In genomic region chr10:96263544-96263943, GRCm38 (mm10) we compare ENCODE assay signal across 9 mouse cellular contexts.
DNase-seq lines count a peak whose midpoint lies in the region; ATAC-seq and TF ChIP-seq lines count a peak whose summit lies in the region.
"Had no signal": no experiment of that assay in that cellular context is flagged by ENCODE, and none has a peak within 500 bp of the region (broad histone marks: within the 10 kb centered on the region; RNA-seq: fewer than 3 reads in every experiment).

No protein-coding gene starts in this region.

- no peak for TF ChIP-seq CTCF in embryonic fibroblast, embryonic 13.5 days (IDR thresholded peaks at IDR 0.05; ENCODE audit: borderline replicate concordance, insufficient read depth, low read length)

- no peak overlapping the region for H3K27ac ChIP-seq in heart, embryonic 11.5 days (ENCODE audit: low read depth, low read length)
- H3K27ac ChIP-seq in embryonic fibroblast, embryonic 13.5 days (ENCODE audit: insufficient read depth, low read length), result peak overlapping the region; percentile 97
- peak overlapping the region; percentile 65 for H3K27ac ChIP-seq in stomach, embryonic 15.5 days
- H3K27ac ChIP-seq: neural tube, embryonic 12.5 days had no signal

- 26% methylated on average over 7 of the region's 7 CpGs for WGBS in heart, embryonic 11.5 days (ENCODE audit: insufficient replicate concordance)
- WGBS in stomach, embryonic 15.5 days, result 13% methylated on average over 7 of the region's 7 CpGs

- no peaks in the 10 kb centered on the region for H3K27me3 ChIP-seq in heart, embryonic 11.5 days (ENCODE audit: control insufficient read depth, insufficient read depth, low read length)
- no peaks in the 10 kb centered on the region for H3K27me3 ChIP-seq in stomach, embryonic 15.5 days (replicated peaks)
- H3K27me3 ChIP-seq: neural tube, embryonic 12.5 days had no signal

- H3K4me1 ChIP-seq in heart, embryonic 11.5 days (ENCODE audit: control insufficient read depth, insufficient read depth, low read length), result peaks cover 9% of the 10 kb centered on the region
- H3K4me1 ChIP-seq in embryonic fibroblast, embryonic 13.5 days (ENCODE audit: control insufficient read depth, insufficient read depth, low read length), result no peaks in the 10 kb centered on the region; the same call in 1 of the 2 replicates
- H3K4me1 ChIP-seq in stomach, embryonic 15.5 days, result peaks cover 19% of the 10 kb centered on the region

- ATAC-seq in heart, embryonic 11.5 days (replicated peaks; ENCODE audit: insufficient number of reproducible peaks, low FRiP score, low TSS enrichment), result no peak
- ATAC-seq in stomach, embryonic 15.5 days (ENCODE audit: insufficient read depth, low FRiP score, low read depth), result peak; percentile 35; the same call in 1 of the 2 replicates

- H3K9me3 ChIP-seq in heart, embryonic 11.5 days (replicated peaks; ENCODE audit: control insufficient read depth, low read length), result no peaks in the 10 kb centered on the region
- H3K9me3 ChIP-seq in stomach, embryonic 15.5 days, result no peaks in the 10 kb centered on the region
- H3K9me3 ChIP-seq: neural tube, embryonic 12.5 days had no signal

- H3K4me2 ChIP-seq in heart, embryonic 11.5 days, result no peak overlapping the region
- H3K4me2 ChIP-seq in stomach, embryonic 15.5 days, result peak overlapping the region; percentile 33; the same call in 1 of the 2 replicates
- H3K4me2 ChIP-seq: neural tube, embryonic 12.5 days had no signal

- DNase-seq in heart, adult 18-20 months, result peak; percentile 42 to 47
- DNase-seq in adipocyte (ENCODE audit: low spot score), result peak; percentile 7
- peak; percentile 55 for DNase-seq in kidney, postnatal 10 days
- no peak for DNase-seq in spleen, adult 18-20 months
- no peak for DNase-seq in cerebellum, adult 18-20 months

- no peak overlapping the region for H3K9ac ChIP-seq in heart, embryonic 11.5 days (ENCODE audit: low read depth, low read length)
- no peak overlapping the region for H3K9ac ChIP-seq in stomach, embryonic 15.5 days
- H3K9ac ChIP-seq: neural tube, embryonic 12.5 days had no signal

- H3K4me3 ChIP-seq in heart, embryonic 11.5 days (ENCODE audit: low read depth, low read length), result no peak overlapping the region
- no peak overlapping the region for H3K4me3 ChIP-seq in embryonic fibroblast, embryonic 13.5 days (ENCODE audit: insufficient read depth, low read length)
- no peak overlapping the region for H3K4me3 ChIP-seq in stomach, embryonic 15.5 days (replicated peaks)
- H3K4me3 ChIP-seq: neural tube, embryonic 12.5 days had no signal

- TF ChIP-seq POLR2A in embryonic fibroblast, embryonic 13.5 days (IDR thresholded peaks at IDR 0.05; ENCODE audit: low read depth, low read length), result no peak

- H3K36me3 ChIP-seq in heart, embryonic 11.5 days (ENCODE audit: control insufficient read depth, insufficient read depth, low read length), result no peaks in the 10 kb centered on the region
- no peaks in the 10 kb centered on the region for H3K36me3 ChIP-seq in stomach, embryonic 15.5 days
- H3K36me3 ChIP-seq: neural tube, embryonic 12.5 days had no signal

Comparison
In these comparisons a context has a peak if more than half of its experiments do, and no peak if none do; other contexts are left out.
1. DNase-seq: peak in heart, adult 18-20 months (2 of 2), adipocyte (single experiment) and kidney, postnatal 10 days (single experiment); none in spleen, adult 18-20 months (0 of 2) and cerebellum, adult 18-20 months (0 of 2).